ENCODE assay signal across 10 mouse cellular contexts in genomic region chr17:28280423-28280800, GRCm38 (mm10). TPM values are rescaled to one million over a fixed set of nuclear protein-coding genes. Genes with fewer than 3 reads are reported as not detected.
DNase-seq lines count a peak whose midpoint lies in the region; ATAC-seq lines count a peak whose summit lies in the region.
"Had no signal": no experiment of that assay in that cellular context is flagged by ENCODE, and none has a peak within 500 bp of the region (broad histone marks: within the 10 kb centered on the region; RNA-seq: fewer than 3 reads in every experiment).

No protein-coding gene starts in this region.

- H3K9me3 ChIP-seq in hindbrain, embryonic 15.5 days, result no peaks in the 10 kb centered on the region
- H3K9me3 ChIP-seq in hindbrain, embryonic 11.5 days (ENCODE audit: control insufficient read depth, low read length), result no peaks in the 10 kb centered on the region
- no peaks in the 10 kb centered on the region for H3K9me3 ChIP-seq in megakaryocyte, embryonic 14.5 days
- H3K9me3 ChIP-seq in neural tube, embryonic 15.5 days (replicated peaks), result no peaks in the 10 kb centered on the region
- H3K9me3 ChIP-seq: forebrain, embryonic 13.5 days had no signal

- DNase-seq in hindbrain, embryonic 11.5 days (ENCODE audit: low spot score), result no peak
- DNase-seq in adrenal gland, postnatal 14 days, result peak; percentile 79
- DNase-seq in gastrocnemius, postnatal 10 days, result no peak
- DNase-seq: cerebellum, adult 11 months had no signal

- WGBS in hindbrain, embryonic 15.5 days, result 75% methylated on average over 7 of the region's 7 CpGs
- WGBS in hindbrain, embryonic 11.5 days, result 78% methylated on average over 7 of the region's 7 CpGs
- WGBS in neural tube, embryonic 15.5 days, result 78% methylated on average over 7 of the region's 7 CpGs

- peaks cover 32% of the 10 kb centered on the region for H3K4me1 ChIP-seq in hindbrain, embryonic 15.5 days (replicated peaks)
- peaks cover 7% of the 10 kb centered on the region for H3K4me1 ChIP-seq in hindbrain, embryonic 11.5 days (replicated peaks; ENCODE audit: control insufficient read depth, insufficient read depth, low read length)
- H3K4me1 ChIP-seq in megakaryocyte, embryonic 14.5 days, result peaks cover 95% of the 10 kb centered on the region
- H3K4me1 ChIP-seq in neural tube, embryonic 15.5 days, result peaks cover 44% of the 10 kb centered on the region

- no peaks in the 10 kb centered on the region for H3K27me3 ChIP-seq in hindbrain, embryonic 15.5 days
- H3K27me3 ChIP-seq in hindbrain, embryonic 11.5 days (ENCODE audit: control insufficient read depth, insufficient read depth, low read length), result no peaks in the 10 kb centered on the region
- no peaks in the 10 kb centered on the region for H3K27me3 ChIP-seq in megakaryocyte, embryonic 14.5 days (replicated peaks)
- no peaks in the 10 kb centered on the region for H3K27me3 ChIP-seq in neural tube, embryonic 15.5 days (replicated peaks)
- H3K27me3 ChIP-seq: forebrain, embryonic 13.5 days had no signal

- H3K9ac ChIP-seq in hindbrain, embryonic 15.5 days, result no peak overlapping the region
- no peak overlapping the region for H3K9ac ChIP-seq in hindbrain, embryonic 11.5 days (ENCODE audit: low read depth, low read length)
- H3K9ac ChIP-seq in neural tube, embryonic 15.5 days (replicated peaks), result no peak overlapping the region
- H3K9ac ChIP-seq: forebrain, embryonic 13.5 days had no signal

- H3K4me2 ChIP-seq in hindbrain, embryonic 15.5 days, result no peak overlapping the region
- no peak overlapping the region for H3K4me2 ChIP-seq in hindbrain, embryonic 11.5 days (replicated peaks; ENCODE audit: low read depth, low read length)
- H3K4me2 ChIP-seq in neural tube, embryonic 15.5 days, result no peak overlapping the region
- H3K4me2 ChIP-seq: forebrain, embryonic 13.5 days had no signal

- H3K36me3 ChIP-seq in hindbrain, embryonic 15.5 days, result no peaks in the 10 kb centered on the region
- no peaks in the 10 kb centered on the region for H3K36me3 ChIP-seq in hindbrain, embryonic 11.5 days (ENCODE audit: control insufficient read depth, insufficient read depth, low read length)
- peaks cover 73% of the 10 kb centered on the region for H3K36me3 ChIP-seq in megakaryocyte, embryonic 14.5 days (replicated peaks; ENCODE audit: low read length)
- no peaks in the 10 kb centered on the region for H3K36me3 ChIP-seq in neural tube, embryonic 15.5 days

- H3K27ac ChIP-seq in hindbrain, embryonic 15.5 days (replicated peaks), result no peak overlapping the region
- no peak overlapping the region for H3K27ac ChIP-seq in hindbrain, embryonic 11.5 days (ENCODE audit: low read depth, low read length)
- H3K27ac ChIP-seq in neural tube, embryonic 15.5 days (replicated peaks), result 0 out of 2 replicates have a peak overlapping the region, but pooled peaks have one; percentile 18
- H3K27ac ChIP-seq: forebrain, embryonic 13.5 days; macrophage had no signal

- H3K4me3 ChIP-seq in hindbrain, embryonic 15.5 days, result no peak overlapping the region
- H3K4me3 ChIP-seq in hindbrain, embryonic 11.5 days (ENCODE audit: low read depth, low read length), result no peak overlapping the region
- H3K4me3 ChIP-seq in megakaryocyte, embryonic 14.5 days (replicated peaks), result peak overlapping the region; percentile 83
- no peak overlapping the region for H3K4me3 ChIP-seq in neural tube, embryonic 15.5 days (replicated peaks)
- H3K4me3 ChIP-seq: forebrain, embryonic 13.5 days had no signal

- ATAC-seq in hindbrain, embryonic 15.5 days (ENCODE audit: low FRiP score, low read depth), result peak; percentile 15; the same call in 1 of the 2 replicates
- no peak for ATAC-seq in hindbrain, embryonic 11.5 days (ENCODE audit: low FRiP score)
- ATAC-seq in megakaryocyte, adult 5-6 weeks (ENCODE audit: poor library complexity, severe bottlenecking), result no peak
- ATAC-seq in neural tube, embryonic 15.5 days (ENCODE audit: low FRiP score), result no peak
- ATAC-seq: forebrain, embryonic 13.5 days had no signal

RNA-seq across cellular contexts. Expression of gene Fance, which starts 32.9 kb away (rescaled TPM):
- polyA plus RNA-seq in hindbrain, embryonic 15.5 days (2015; fragmentation: Nextera tagmentation; extraction: Ambion mirVana), result 25.5 and 26.2 TPM in 2 replicates
- 18.7 and 22.5 TPM in 2 replicates for polyA plus RNA-seq in hindbrain, embryonic 11.5 days (2014; fragmentation: Nextera tagmentation; extraction: Ambion mirVana)
- 33.1 and 40.3 TPM in 2 replicates for polyA plus RNA-seq in megakaryocyte, embryonic 14.5 days (2012; ENCODE audit: insufficient read depth, low replicate concordance)
- 11.5 and 11.9 TPM in 2 replicates for total RNA-seq in megakaryocyte, adult 5-6 weeks (2015)
- total RNA-seq in megakaryocyte, adult 5-6 weeks (2017), result 7.5 and 14.3 TPM in 2 replicates
- 20.5 and 29.6 TPM in 2 replicates for total RNA-seq in adrenal gland, postnatal 14 days (2021)
- 26.3 and 30.3 TPM in 2 replicates for polyA plus RNA-seq in neural tube, embryonic 15.5 days (2015; fragmentation: Nextera tagmentation; extraction: Ambion mirVana)
- total RNA-seq in gastrocnemius, postnatal 10 days (2021), result 10 to 100 TPM; 14.8 to 20.1 TPM

RNA-seq across cellular contexts. Expression of gene Rpl10a, which starts 47.9 kb away (rescaled TPM):
- polyA plus RNA-seq in hindbrain, embryonic 15.5 days (2015; fragmentation: Nextera tagmentation; extraction: Ambion mirVana), result 318 and 325 TPM in 2 replicates
- polyA plus RNA-seq in hindbrain, embryonic 11.5 days (2014; fragmentation: Nextera tagmentation; extraction: Ambion mirVana), result 445 and 475 TPM in 2 replicates
- polyA plus RNA-seq in megakaryocyte, embryonic 14.5 days (2012; ENCODE audit: insufficient read depth, low replicate concordance), result 4,291 and 7,093 TPM in 2 replicates
- 1,429 and 1,585 TPM in 2 replicates for total RNA-seq in megakaryocyte, adult 5-6 weeks (2015)
- total RNA-seq in megakaryocyte, adult 5-6 weeks (2017), result 468 and 491 TPM in 2 replicates
- total RNA-seq in adrenal gland, postnatal 14 days (2021), result 814 and 958 TPM in 2 replicates
- 329 and 387 TPM in 2 replicates for polyA plus RNA-seq in neural tube, embryonic 15.5 days (2015; fragmentation: Nextera tagmentation; extraction: Ambion mirVana)
- 100 to 1,000 TPM; 699 to 738 TPM for total RNA-seq in gastrocnemius, postnatal 10 days (2021)

RNA-seq across cellular contexts. Expression of gene Ppard, which starts 47.9 kb away (rescaled TPM):
- 1.8 and 2.2 TPM in 2 replicates for polyA plus RNA-seq in hindbrain, embryonic 15.5 days (2015; fragmentation: Nextera tagmentation; extraction: Ambion mirVana)
- 1.7 and 3.5 TPM in 2 replicates for polyA plus RNA-seq in hindbrain, embryonic 11.5 days (2014; fragmentation: Nextera tagmentation; extraction: Ambion mirVana)
- 132 and 226 TPM in 2 replicates for polyA plus RNA-seq in megakaryocyte, embryonic 14.5 days (2012; ENCODE audit: insufficient read depth, low replicate concordance)
- 19.5 and 19.6 TPM in 2 replicates for total RNA-seq in megakaryocyte, adult 5-6 weeks (2015)
- 4.4 and 8.2 TPM in 2 replicates for total RNA-seq in megakaryocyte, adult 5-6 weeks (2017)
- 36.1 and 39.8 TPM in 2 replicates for total RNA-seq in adrenal gland, postnatal 14 days (2021)
- polyA plus RNA-seq in neural tube, embryonic 15.5 days (2015; fragmentation: Nextera tagmentation; extraction: Ambion mirVana), result 1.3 and 1.7 TPM in 2 replicates
- total RNA-seq in gastrocnemius, postnatal 10 days (2021), result 10 to 100 TPM; 30.2 to 31.5 TPM

Comparison
In these comparisons a context has a peak if more than half of its experiments do, and no peak if none do; other contexts are left out.
1. RNA of gene Ppard, which starts 47.9 kb away (polyA plus RNA-seq): 132 to 226 TPM in megakaryocyte, embryonic 14.5 days; 1.7 to 3.5 TPM in hindbrain, embryonic 11.5 days, 1.8 to 2.2 TPM in hindbrain, embryonic 15.5 days and 1.3 to 1.7 TPM in neural tube, embryonic 15.5 days; every median in the first group is over 10 times any median in the second.